Comparison of ENCODE assay signal across 9 mouse cellular contexts in the genomic region with DNA sequence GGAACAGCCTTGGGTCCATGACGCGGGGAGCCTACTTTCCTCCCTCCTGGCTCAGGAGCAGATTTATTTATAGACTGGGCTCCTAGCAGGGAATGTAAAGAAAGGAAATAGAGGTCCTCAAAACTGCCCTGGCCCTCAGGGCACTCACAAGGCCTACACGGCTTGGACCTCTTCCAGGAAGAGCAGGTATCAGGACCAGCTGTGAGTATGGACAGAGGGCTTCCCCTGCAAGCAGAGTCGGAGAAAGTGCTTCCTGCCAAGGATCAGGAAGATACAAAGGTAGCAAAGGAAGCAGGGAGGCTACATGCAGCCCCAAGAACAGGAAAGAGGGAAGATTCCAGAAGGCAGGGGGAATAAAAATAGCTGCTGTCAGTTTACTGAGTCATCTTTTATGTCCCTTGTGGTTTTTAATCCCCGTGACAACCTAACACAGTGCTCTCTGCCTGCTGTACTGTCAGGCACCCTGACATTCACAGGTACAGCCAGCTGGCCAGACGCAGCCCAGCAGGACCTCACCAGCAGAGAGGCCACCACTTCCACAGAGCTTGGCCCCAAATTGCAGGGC.
DNase-seq lines count a peak whose midpoint lies in the region; ATAC-seq and TF ChIP-seq lines count a peak whose summit lies in the region.
"Had no signal": no experiment of that assay in that cellular context is flagged by ENCODE, and none has a peak within 500 bp of the region (broad histone marks: within the 10 kb centered on the region; RNA-seq: fewer than 3 reads in every experiment).

No protein-coding gene starts in this region.

- H3K9ac ChIP-seq in midbrain, postnatal 0 days (replicated peaks; ENCODE audit: low read length, poor library complexity, severe bottlenecking) = no peak overlapping the region
- H3K9ac ChIP-seq in midbrain, embryonic 11.5 days (ENCODE audit: low read length) = no peak overlapping the region
- H3K9ac ChIP-seq: limb, embryonic 13.5 days had no signal

- no peaks in the 10 kb centered on the region for H3K36me3 ChIP-seq in midbrain, postnatal 0 days (ENCODE audit: insufficient read depth, low read length)
- no peaks in the 10 kb centered on the region for H3K36me3 ChIP-seq in midbrain, embryonic 11.5 days (ENCODE audit: control insufficient read depth, insufficient read depth, low read length)
- H3K36me3 ChIP-seq: limb, embryonic 13.5 days had no signal

- ATAC-seq in midbrain, postnatal 0 days (ENCODE audit: low FRiP score) = no peak
- ATAC-seq in midbrain, embryonic 11.5 days (ENCODE audit: low FRiP score) = no peak
- peak; percentile 64 for ATAC-seq in common myeloid progenitor, adult 5-6 weeks (replicated peaks; ENCODE audit: low read depth, poor library complexity, severe bottlenecking)

- H3K27ac ChIP-seq in midbrain, postnatal 0 days (ENCODE audit: low read depth, low read length) = peak overlapping the region; percentile 20; the same call in 1 of the 2 replicates
- H3K27ac ChIP-seq in midbrain, embryonic 11.5 days (ENCODE audit: low read depth, low read length) = no peak overlapping the region
- H3K27ac ChIP-seq in olfactory bulb, adult 2 months (ENCODE audit: insufficient read depth, low read depth, low read length) = peak overlapping the region; percentile 64
- H3K27ac ChIP-seq: limb, embryonic 13.5 days had no signal

- H3K9me3 ChIP-seq in midbrain, postnatal 0 days (ENCODE audit: low read length) = no peaks in the 10 kb centered on the region
- no peaks in the 10 kb centered on the region for H3K9me3 ChIP-seq in midbrain, embryonic 11.5 days (ENCODE audit: control insufficient read depth, low read length)
- H3K9me3 ChIP-seq: limb, embryonic 13.5 days had no signal

- peaks cover 4% of the 10 kb centered on the region; the same call in 1 of the 2 replicates for H3K4me1 ChIP-seq in midbrain, postnatal 0 days (ENCODE audit: insufficient read depth, low read length)
- H3K4me1 ChIP-seq in midbrain, embryonic 11.5 days (ENCODE audit: control insufficient read depth, insufficient read depth, low read length) = 0 out of 2 replicates have a peak, but pooled peaks cover 2% of the 10 kb centered on the region
- peaks cover 24% of the 10 kb centered on the region for H3K4me1 ChIP-seq in olfactory bulb, adult 2 months (ENCODE audit: control insufficient read depth, insufficient read depth, low read length)

- H3K4me3 ChIP-seq in midbrain, postnatal 0 days (ENCODE audit: low read depth, low read length) = no peak overlapping the region
- H3K4me3 ChIP-seq in midbrain, embryonic 11.5 days (ENCODE audit: low read depth, low read length) = no peak overlapping the region
- H3K4me3 ChIP-seq in olfactory bulb, adult 2 months (ENCODE audit: insufficient read depth, low read depth, low read length) = no peak overlapping the region
- H3K4me3 ChIP-seq: limb, embryonic 13.5 days had no signal

- no peak overlapping the region for H3K4me2 ChIP-seq in midbrain, postnatal 0 days (ENCODE audit: low read depth, low read length, poor library complexity, severe bottlenecking)
- H3K4me2 ChIP-seq in midbrain, embryonic 11.5 days = no peak overlapping the region
- H3K4me2 ChIP-seq: limb, embryonic 13.5 days had no signal

- TF ChIP-seq POLR2A in olfactory bulb, adult 2 months (IDR thresholded peaks at IDR 0.05; ENCODE audit: insufficient read depth, low read depth, low read length) = no peak

- TF ChIP-seq CTCF in midbrain, postnatal 0 days (IDR thresholded peaks at IDR 0.05) = no peak
- no peak for TF ChIP-seq CTCF in olfactory bulb, adult 2 months (IDR thresholded peaks at IDR 0.05; ENCODE audit: insufficient read depth, low read depth, low read length)

- intact Hi-C loops in heart, postnatal 25 days (cut with DNase I) = loop anchor here (5.0 kb wide), 1 partner anchor 47 kb away; no protein-coding TSS in a partner anchor

- no peaks in the 10 kb centered on the region for H3K27me3 ChIP-seq in midbrain, postnatal 0 days (ENCODE audit: insufficient read depth, low read length)
- no peaks in the 10 kb centered on the region for H3K27me3 ChIP-seq in midbrain, embryonic 11.5 days (ENCODE audit: control insufficient read depth, insufficient read depth, low read length)

- 44% methylated on average over 6 of the region's 6 CpGs for WGBS in midbrain, postnatal 0 days
- 68% methylated on average over 6 of the region's 6 CpGs for WGBS in midbrain, embryonic 11.5 days
- 48% methylated on average over 6 of the region's 6 CpGs for WGBS in olfactory bulb, adult 2 months

- DNase-seq in heart, adult 8-10 months (ENCODE audit: low spot score) = peak; percentile 40
- no peak for DNase-seq in heart, postnatal 25 days (ENCODE audit: low spot score)
- no peak for DNase-seq in midbrain, postnatal 0 days (ENCODE audit: low spot score)
- DNase-seq in midbrain, embryonic 11.5 days (ENCODE audit: low spot score, missing footprints) = no peak
- no peak for DNase-seq in urinary bladder, adult 2 months (ENCODE audit: low spot score)
- no peak for DNase-seq in layer of hippocampus, adult 11-12 months (ENCODE audit: low spot score)
